Mouse (Mus musculus): Measurements from ENCODE around the gene Klhl28.

Gene Klhl28

GRCm38 (mm10) chr12:64965124-64966026 lies at the start of gene Klhl28, which contains the start of gene Togaram1:
TSS of gene Klhl28 (minus strand) at chr12:64965534.
TSS of gene Togaram1 (plus strand) at chr12:64965804.
- DNase-seq: peak; percentile 99

- DNase-seq: no peak
These were observed 42.4 kb upstream of the Klhl28 start for GRCm38 (mm10) chr12:65007725-65008124.

- DNase-seq: no peak
These were observed 12.2 kb upstream of the Klhl28 start for GRCm38 (mm10) chr12:64977518-64977917.

- DNase-seq: no peak
These were observed 10.9 kb upstream of the Klhl28 start for GRCm38 (mm10) chr12:64976191-64976590.

- no peak for DNase-seq
These were observed 10.2 kb upstream of the Klhl28 start for GRCm38 (mm10) chr12:64975558-64975957.

- no peak for DNase-seq
These were observed 6.7 kb upstream of the Klhl28 start for GRCm38 (mm10) chr12:64972063-64972462.

GRCm38 (mm10) chr12:64971399-64971798 lies 6.1 kb upstream of the Klhl28 start:
- no peak for DNase-seq

GRCm38 (mm10) chr12:64968067-64968466 lies 2.7 kb upstream of the Klhl28 start:
- no peak for DNase-seq

- peak in 1 of 2 experiments; percentile 4 for DNase-seq
These were observed 2.1 kb upstream of the Klhl28 start for GRCm38 (mm10) chr12:64967470-64967869.

GRCm38 (mm10) chr12:64966652-64967435 lies 1.5 kb upstream of the Klhl28 start:
- DNase-seq: no peak

- peak; percentile 50 to 62 for DNase-seq
These were observed 832 bp upstream of the Klhl28 start for GRCm38 (mm10) chr12:64966101-64966631.

GRCm38 (mm10) chr12:64964560-64964959 lies 774 bp downstream of the Klhl28 start:
- DNase-seq: no peak

- no peak for DNase-seq
These were observed 27.8 kb downstream of the Klhl28 start for GRCm38 (mm10) chr12:64937493-64937892.

- DNase-seq: peak; percentile 91 to 93
These were observed 47.5 kb downstream of the Klhl28 start, which contains the start of gene Gm527 for GRCm38 (mm10) chr12:64917578-64918471. TSS of gene Gm527 (plus strand) at chr12:64917906.

GRCm38 (mm10) chr12:64916735-64917134 lies 48.6 kb downstream of the Klhl28 start:
- DNase-seq: no peak

- DNase-seq: no peak
These were observed 52.3 kb downstream of the Klhl28 start for GRCm38 (mm10) chr12:64912996-64913395.

- no peak for DNase-seq
These were observed 62.1 kb downstream of the Klhl28 start for GRCm38 (mm10) chr12:64903186-64903585.

GRCm38 (mm10) chr12:64902506-64902905 lies 62.8 kb downstream of the Klhl28 start:
- no peak for DNase-seq

GRCm38 (mm10) chr12:64897060-64897730 lies 68.1 kb downstream of the Klhl28 start:
- DNase-seq: no peak
